Mouse (Mus musculus) brown adipose tissue, adult 24 weeks (tissue): ENCODE data around the gene Cd47. TPM values are rescaled to one million over a fixed set of nuclear protein-coding genes. Genes with fewer than 3 reads are reported as not detected.

Experiments
- H3K27ac ChIP-seq: fragments of 200-500 bp; replicated peaks from 2 replicates; pipeline ENCODE4 v1.5.1; 2012; ENCODE audit warnings: low read depth, mild to moderate bottlenecking, low read length
- H3K4me1 ChIP-seq: fragments of 200-500 bp; 2 replicates; pipeline ENCODE4 v1.6.1; 2012; ENCODE audit warnings: low read length, mixed read lengths; ENCODE audit not compliant: control insufficient read depth, insufficient read depth, insufficient read length
- H3K4me3 ChIP-seq: fragments of 200-500 bp; 2 replicates; pipeline ENCODE4 v1.5.1; 2012; ENCODE audit warnings: low read depth, mild to moderate bottlenecking, low read length, moderate library complexity; ENCODE audit not compliant: insufficient read depth
- polyA plus RNA-seq: library from polyadenylated mRNA; stranded (reverse); fragments of >200 nt; gene quantifications from 2 replicates; pipeline ENCODE4 v1.2.4, GENCODE M21; 2012; ENCODE audit not compliant: missing spikeins, insufficient read depth, insufficient read length

The Cd47 gene
- polyA plus RNA-seq, 1 experiment: 49.9 TPM

- Histone ChIP-seq H3K27ac (peak overlapping the region; percentile 50), H3K4me1 (peaks cover 16% of the 10 kb centered on the region), H3K4me3 (peak overlapping the region; percentile 59)
These were observed 58.8 kb downstream of the Cd47 start for GRCm38 (mm10) chr16:49858907-49859853.

GRCm38 (mm10) chr16:49861986-49862385, 61.7 kb downstream of the Cd47 start:
- Histone ChIP-seq H3K4me3 (no peak overlapping the region), H3K4me1 (peaks cover 16% of the 10 kb centered on the region), H3K27ac (no peak overlapping the region)

DNA sequence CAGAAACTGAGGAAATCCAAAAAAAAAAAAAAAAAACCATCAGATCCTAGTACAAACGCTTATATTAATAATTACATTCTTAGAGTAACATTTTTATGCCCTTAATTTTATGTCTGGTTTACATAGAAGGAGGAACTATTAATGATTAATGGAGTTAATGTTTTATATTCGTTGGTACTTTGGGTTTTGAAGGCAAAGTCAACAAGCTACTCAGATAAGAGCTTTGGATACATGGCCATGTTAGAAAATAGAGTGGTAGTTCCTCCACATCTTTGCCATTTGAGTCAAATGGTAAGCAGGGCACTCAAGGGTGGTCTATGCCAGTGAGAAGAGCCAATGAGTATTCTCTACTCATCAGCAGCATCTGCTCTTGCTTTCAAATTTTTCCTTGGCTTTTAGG, 66.3 kb downstream of the Cd47 start:
- Histone ChIP-seq H3K27ac (no peak overlapping the region), H3K4me3 (no peak overlapping the region), H3K4me1 (peaks cover 9% of the 10 kb centered on the region; the same call in 1 of the 2 replicates)

- H3K27ac ChIP-seq: no peak overlapping the region
- peaks cover 5% of the 10 kb centered on the region; the same call in 1 of the 2 replicates for H3K4me1 ChIP-seq
- no peak overlapping the region for H3K4me3 ChIP-seq
These were observed 67.9 kb downstream of the Cd47 start for GRCm38 (mm10) chr16:49868278-49868677.

- Histone ChIP-seq H3K4me1 (peaks cover 18% of the 10 kb centered on the region), H3K4me3 (no peak overlapping the region), H3K27ac (no peak overlapping the region)
These were observed 73.6 kb downstream of the Cd47 start for GRCm38 (mm10) chr16:49873918-49874317.

DNA sequence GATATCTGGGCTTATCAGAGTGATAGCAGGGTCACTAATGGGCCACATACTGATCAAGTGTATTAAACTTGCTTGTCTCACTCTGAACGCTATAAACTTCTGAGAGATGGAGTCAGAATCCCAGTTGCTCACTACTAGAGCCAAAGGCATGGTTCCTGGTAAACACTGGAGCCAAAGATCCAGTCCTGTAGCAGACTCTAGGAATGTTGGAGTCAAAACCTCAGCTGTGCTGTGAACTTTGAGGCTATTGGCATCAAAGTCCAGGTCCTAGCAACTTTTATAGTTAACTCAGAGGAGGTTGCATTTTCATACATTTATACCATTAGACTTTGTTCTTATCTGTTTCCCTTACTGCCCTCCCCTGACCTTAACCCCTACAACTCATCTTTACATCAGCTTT, 74.2 kb downstream of the Cd47 start:
- Histone ChIP-seq H3K27ac (no peak overlapping the region), H3K4me3 (no peak overlapping the region), H3K4me1 (peaks cover 18% of the 10 kb centered on the region)

DNA sequence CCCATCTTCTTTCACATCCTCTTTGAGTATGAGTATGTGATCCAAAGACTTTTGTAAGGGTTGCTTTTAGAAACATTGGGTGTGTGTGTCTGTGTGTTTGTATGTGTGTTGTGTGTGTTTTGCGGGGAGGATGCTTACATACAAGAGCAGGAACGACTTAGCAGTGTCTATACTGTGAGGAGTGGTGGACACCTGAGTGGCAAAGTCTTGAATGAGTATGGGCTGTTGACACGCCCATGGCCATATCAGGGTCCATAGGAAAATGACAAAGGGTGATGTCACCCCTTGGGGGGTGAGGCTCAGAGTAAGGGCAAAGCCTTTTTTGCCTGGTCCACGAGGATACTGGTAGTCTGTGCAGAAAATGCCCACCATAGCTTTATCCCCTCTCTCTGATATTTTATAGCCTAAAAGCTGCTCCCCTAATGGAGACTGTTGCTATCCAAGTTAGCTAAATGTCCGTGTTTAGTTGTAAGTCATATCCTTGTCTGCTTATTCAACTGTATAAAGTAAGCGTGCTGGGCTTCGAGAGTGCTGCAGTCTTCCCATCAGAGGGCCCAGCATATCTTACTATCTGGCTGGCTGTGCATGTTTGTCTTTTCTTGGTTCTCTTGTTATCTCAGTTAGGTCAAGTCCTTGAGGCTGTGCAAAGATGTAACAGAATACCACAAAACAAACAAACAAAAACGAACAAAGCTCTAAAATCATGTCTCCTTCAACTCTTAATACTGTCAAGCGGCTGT, 76.1 kb downstream of the Cd47 start:
- Histone ChIP-seq H3K4me3 (no peak overlapping the region), H3K4me1 (peaks cover 15% of the 10 kb centered on the region), H3K27ac (no peak overlapping the region)

- peaks cover 15% of the 10 kb centered on the region for H3K4me1 ChIP-seq
- H3K27ac ChIP-seq: no peak overlapping the region
These were observed 76.9 kb downstream of the Cd47 start for GRCm38 (mm10) chr16:49877243-49877642.

GRCm38 (mm10) chr16:49878051-49878450, 77.7 kb downstream of the Cd47 start:
- no peak overlapping the region for H3K4me3 ChIP-seq
- H3K4me1 ChIP-seq: peaks cover 15% of the 10 kb centered on the region
- no peak overlapping the region; the same call in 1 of the 2 replicates for H3K27ac ChIP-seq

More at GRCm38 (mm10) chr16:49877243-49877642, 76.9 kb downstream of the Cd47 start:
- H3K4me3 ChIP-seq: no peak overlapping the region

DNA sequence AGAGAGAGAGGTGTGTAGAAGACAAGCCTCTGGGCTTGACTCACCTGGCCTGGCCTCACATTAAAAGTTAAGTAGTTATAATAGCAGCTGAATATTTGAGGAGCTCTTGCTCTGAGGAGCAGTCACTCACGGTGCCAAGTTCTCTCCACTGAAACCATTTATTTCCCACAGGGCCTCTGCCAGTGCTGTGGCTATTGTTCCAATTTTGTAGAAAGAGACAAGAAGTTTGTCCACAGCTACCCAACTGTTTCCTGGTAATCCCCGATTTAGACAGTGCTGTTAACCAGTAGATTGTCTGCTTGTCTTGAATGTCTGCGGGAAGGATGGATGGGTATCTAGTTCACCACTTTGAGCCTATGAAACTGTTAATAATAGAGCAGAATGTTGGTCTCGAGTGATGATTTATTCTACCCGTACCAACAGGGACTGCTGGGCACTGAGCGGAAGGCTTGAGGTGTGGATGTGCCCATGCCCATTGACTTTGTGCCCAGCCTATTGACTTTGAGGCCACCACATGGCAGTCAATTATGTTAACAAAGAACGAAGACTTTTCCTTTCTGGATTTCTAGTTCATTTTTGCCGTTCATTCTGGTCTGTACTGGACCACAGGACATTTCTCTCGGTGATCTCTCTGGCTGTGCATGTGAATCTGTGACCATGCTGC, 86.2 kb downstream of the Cd47 start:
- H3K4me3 ChIP-seq: no peak overlapping the region
- H3K27ac ChIP-seq: no peak overlapping the region
- H3K4me1 ChIP-seq: peaks cover 12% of the 10 kb centered on the region

DNA sequence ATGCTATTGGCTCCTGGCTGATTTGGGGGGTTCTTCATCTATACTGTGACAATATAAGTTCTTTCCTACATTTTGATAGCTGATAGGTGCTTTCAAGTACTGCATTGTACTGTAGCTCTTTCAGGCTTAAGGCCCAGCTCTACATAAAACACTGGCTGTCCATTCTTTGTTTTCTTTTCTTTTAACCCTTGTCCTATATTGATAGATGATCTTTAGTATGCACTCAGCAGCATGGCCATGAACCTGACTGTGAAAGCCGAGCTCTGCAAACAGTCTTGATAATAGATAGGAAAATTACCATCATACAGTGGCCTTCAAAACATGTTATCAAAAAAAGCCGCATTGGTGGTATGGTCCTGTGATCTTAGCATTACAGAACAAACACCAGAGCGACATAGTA, 87.0 kb downstream of the Cd47 start:
- no peak overlapping the region for H3K4me3 ChIP-seq
- no peak overlapping the region for H3K27ac ChIP-seq

GRCm38 (mm10) chr16:49887811-49888564, 87.7 kb downstream of the Cd47 start:
- Histone ChIP-seq H3K4me1 (peaks cover 13% of the 10 kb centered on the region), H3K27ac (no peak overlapping the region; the same call in 1 of the 2 replicates), H3K4me3 (no peak overlapping the region)

More for the DNA sequence above, 87.0 kb downstream of the Cd47 start:
- H3K4me1 ChIP-seq: peaks cover 12% of the 10 kb centered on the region

- no peak overlapping the region for H3K27ac ChIP-seq
- no peak overlapping the region for H3K4me3 ChIP-seq
- peaks cover 14% of the 10 kb centered on the region for H3K4me1 ChIP-seq
These were observed 88.8 kb downstream of the Cd47 start for GRCm38 (mm10) chr16:49889031-49889655.

DNA sequence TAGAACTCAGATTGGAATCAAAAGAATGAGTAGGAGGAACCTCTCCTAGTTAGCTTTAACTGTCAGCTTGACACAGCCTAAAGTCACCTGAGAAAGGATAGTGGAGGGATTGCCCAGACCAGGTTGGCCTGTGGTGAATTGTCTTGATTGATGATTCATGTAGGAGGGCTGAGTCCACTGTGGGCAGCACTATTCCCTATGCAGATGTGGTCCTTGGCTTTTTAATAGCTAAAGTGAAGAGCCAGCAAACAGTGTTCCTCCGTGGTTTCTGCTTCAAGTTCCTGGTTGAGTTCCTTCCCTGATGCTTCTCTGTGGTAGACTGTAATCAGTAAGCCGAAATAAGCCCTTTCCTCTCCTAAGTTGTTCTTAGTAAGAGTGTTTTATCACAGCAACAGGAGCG, 91.9 kb downstream of the Cd47 start:
- H3K4me3 ChIP-seq: no peak overlapping the region
- H3K4me1 ChIP-seq: peaks cover 7% of the 10 kb centered on the region

More for the DNA sequence above, 91.9 kb downstream of the Cd47 start:
- no peak overlapping the region for H3K27ac ChIP-seq
